Mouse (Mus musculus): ENCODE measurements at regions not wholly inside any gene's neighbourhood (a gene's known extent, or its start where the extent isn't known, plus 50 kb on each side); places are given as distances from the start of the nearest gene placed in this dataset.
"Not testable (repeated sequence)": the region's sequence is repeated elsewhere in the genome, so short reads cannot be mapped to it uniquely, and the experiment has no call there.

DNA sequence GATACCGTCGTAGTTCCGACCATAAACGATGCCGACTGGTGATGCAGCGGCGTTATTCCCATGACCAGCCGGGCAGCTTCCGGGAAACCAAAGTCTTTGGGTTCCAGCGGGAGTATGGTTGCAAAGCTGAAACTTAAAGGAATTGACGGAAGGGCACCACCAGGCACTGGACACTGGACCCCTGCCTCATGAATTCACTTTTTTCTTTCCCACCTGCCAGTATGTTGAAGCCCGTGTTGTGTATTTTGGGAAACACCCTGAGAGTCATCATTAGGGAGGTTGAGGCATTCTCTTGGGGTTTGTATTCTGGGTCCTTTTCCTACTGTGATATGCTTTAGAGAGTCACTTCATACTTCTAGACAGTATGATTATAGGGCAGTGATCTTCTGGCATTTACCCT, 197.9 kb downstream of the Samd9l start:
- peak; percentile 82 for DNase-seq (ENCODE audit: low spot score)

DNA sequence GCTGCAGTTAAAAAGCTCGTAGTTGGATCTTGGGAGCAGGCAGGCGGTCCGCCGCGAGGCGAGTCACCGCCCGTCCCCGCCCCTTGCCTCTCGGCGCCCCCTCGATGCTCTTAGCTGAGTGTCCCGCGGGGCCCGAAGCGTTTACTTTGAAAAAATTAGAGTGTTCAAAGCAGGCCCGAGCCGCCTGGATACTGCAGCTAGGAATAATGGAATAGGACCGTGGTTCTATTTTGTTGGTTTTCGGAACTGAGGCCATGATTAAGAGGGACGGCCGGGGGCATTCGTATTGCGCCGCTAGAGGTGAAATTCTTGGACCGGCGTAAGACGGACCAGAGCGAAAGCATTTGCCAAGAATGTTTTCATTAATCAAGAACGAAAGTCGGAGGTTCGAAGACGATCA, 198.3 kb downstream of the Samd9l start:
- DNase-seq (ENCODE audit: low spot score), result peak; percentile 60

DNA sequence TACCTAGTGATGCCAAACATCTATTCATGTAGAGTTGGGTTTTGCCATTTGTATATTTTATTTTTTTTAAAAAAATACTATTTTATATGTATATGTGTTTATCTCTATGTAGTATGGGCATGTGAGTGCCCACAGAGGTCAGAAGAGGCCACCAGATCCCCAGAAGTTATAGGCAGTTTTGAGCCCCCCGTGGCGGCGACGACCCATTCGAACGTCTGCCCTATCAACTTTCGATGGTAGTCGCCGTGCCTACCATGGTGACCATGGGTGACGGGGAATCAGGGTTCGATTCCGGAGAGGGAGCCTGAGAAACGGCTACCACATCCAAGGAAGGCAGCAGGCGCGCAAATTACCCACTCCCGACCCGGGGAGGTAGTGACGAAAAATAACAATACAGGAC, 198.8 kb downstream of the Samd9l start:
- DNase-seq (ENCODE audit: low spot score), result peak; percentile 89

DNA sequence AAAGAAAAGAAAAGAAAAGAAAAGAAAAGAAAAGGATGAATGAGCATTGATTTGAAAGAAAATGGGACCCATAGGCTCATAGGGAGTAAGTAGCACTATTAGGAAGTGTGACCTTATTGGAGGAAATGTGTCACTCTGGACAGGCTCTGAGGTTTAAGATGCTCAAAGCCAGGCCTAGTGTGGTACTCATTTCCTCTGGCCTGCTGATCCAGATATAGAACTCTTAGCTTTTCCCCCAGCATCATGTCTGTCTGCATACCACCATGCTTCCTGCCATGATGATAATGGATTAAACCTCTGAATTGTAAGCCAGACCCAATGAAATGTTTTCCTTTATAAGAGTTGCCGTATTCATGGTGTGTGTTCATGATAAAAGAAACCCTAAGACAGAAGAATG, 206.9 kb downstream of the Samd9l start:
- DNase-seq (ENCODE audit: low spot score), result not testable (repeated sequence)

DNA sequence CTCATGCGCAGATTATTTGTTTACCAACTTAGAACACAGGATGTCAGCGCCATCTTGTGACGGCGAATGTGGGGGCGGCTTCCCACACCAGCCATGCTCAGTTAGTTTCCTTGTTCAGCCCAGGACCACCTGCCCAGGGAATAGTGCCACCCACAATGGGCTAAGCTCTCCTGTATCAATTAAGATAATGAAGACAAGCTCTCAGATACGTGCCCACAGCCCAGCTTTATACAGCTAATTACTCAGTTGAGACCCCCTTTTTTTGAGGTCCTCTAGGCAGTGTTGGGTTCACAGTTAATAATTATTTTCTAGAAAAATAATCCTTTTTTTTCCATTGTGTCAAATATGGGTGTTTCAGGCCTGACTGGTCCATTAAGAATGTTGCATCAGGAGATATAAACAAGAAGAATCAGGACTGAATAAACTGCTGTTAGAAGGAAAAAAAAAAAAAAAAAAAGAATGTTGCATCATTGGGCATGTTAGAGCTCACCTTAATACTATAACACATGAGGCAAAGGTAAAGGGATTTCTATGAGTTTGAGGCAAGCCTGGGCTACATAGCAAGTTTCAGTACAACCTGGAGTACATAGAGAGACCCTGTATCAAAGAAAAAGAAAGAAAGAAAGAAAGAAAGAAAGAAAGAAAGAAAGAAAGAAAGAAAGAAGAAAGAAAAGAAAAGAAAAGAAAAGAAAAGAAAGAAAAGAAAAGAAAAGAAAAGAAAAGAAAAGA, 207.5 kb downstream of the Samd9l start:
- DNase-seq (ENCODE audit: low spot score), result peak; percentile 5

DNA sequence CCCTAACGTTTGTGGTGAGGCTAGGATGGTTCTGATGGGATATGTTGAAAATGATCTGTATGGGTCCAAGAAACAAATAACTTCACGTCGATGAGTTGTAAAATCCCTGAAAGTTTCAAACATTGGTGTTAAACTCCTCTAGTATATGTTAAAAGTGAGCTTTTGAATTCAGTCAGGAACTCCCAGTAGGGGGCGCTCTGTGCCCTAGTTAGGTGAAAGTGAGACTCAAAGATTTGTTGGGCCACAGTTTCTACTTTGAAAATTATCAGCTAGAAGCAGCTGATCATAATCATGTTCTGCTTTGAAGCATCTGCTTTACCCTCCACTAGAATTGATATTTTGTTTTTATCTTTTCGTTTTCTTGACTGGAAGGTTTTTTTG, 215.6 kb downstream of the Samd9l start:
- DNase-seq (ENCODE audit: low spot score), result peak; percentile 90

DNA sequence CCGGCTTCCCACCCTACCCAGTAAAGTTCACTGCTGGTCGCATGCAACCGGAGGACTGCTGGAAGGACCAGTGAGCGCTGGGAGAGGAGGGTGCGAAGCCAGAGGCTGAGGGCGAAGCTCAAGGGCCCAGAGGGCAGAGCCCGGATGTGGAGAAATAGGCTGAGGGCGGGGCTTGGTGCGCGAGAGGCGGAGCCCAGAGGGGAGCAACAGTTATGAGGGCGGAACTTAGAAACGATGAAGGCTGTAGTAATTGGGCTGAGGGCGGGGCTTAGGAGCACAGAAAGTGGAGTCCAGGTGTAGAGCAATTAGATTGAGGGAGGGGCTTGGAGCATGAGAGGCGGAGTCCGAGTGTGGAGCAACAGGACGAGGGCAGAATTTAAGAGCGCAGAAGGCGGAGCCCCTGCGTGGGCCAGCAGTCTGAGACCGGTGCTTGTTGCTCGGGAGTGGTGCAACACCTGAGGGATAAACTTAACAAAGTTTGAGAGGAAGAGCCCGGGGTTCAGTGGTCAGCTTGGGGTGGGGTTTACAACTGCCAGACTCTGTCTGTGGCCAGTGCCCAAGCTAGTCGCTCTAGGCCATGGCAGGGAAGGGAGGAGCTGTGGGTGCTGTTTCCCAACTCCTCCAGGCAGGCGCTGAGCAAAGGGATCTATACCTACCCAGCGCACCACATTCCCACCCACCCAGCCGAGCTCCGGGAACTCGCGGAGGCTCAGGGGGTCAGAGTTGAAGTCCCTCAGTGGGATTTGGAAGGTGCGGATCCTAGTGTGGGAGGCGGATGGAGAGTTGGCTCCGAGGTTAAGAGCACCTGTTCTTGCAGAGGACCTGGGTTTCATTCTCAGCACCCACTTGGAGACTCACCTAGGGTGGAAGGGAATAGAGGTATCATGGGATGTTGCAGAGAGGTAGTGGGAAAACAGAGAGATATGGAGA, 216.2 kb downstream of the Samd9l start:
- DNase-seq (ENCODE audit: low spot score), result peak; percentile 10

DNA sequence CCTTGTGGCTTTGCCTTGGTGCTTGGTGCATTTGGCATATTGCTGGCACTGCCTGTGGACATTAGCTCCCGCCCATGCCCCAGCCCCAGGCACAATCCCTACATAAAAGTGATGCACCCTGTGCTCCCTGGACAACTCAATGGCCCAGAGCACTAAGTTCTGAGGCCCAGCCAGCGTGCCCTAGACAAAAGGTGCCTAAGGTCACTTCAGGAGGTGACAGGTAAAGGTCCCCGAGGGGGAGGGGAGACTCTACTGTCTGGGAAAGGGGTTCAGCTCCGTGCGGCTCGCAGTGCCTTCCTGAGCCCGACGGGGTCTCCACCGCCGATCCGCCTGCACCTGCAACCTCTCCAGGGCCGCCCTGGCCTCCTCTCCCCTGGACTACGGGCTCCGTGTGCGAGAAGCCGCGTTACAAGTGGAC, 216.9 kb downstream of the Samd9l start:
- not testable (repeated sequence) for DNase-seq (ENCODE audit: low spot score)

DNA sequence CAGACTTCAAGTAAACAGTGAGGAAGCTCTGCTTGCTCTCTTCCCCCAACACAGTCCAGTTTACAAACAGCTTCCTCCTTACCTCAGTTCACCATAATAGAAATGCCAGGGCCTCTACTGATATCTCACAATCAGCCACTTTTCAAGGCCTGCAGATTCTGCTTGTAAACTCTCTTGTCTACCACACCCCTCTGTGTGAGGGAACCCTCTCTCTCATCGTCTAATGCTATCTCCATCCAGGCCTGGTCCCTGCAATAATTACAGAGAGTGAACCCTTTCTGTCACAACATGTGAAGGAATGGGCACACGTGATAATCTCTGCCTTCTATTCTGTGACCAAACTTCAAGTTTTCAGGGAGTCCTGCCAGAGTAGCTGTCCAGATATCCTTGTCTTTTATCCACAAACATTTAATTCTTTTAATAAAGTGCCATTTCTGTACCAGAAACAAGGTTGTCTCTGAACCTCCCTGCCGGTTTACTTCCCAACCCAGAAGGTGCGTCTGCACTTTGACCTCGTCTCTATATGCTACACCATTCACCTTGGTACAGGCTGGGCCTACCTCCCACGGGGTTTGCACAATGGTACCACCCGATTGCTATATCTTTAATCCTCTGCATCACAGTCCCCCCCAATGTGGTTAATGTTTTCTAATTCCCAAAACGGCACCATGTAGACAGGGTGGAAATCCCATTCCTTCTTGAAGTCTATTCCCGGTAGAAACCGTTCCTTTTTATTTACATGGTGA, 219.6 kb downstream of the Samd9l start:
- not testable (repeated sequence) for DNase-seq (ENCODE audit: low spot score)

DNA sequence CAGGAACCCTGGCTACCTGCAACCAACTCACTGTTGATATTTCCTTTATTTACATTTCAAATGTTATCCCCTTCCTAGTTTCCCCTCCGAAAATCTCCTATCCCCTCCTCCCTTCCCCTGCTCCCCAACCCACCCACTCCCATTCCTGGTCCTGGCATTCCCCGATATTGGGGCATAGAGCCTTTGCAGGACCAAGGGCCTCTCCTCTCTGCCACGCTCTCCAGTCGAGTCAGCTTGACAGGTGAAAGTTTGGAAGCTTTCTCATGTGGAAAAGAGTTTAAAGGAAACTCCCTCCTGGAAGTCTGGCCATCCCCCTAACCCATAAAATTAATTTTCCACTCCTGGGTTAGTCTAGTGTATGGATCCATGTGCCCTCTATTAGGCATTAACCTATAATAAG, 229.9 kb downstream of the Samd9l start:
- not testable (repeated sequence) for DNase-seq (ENCODE audit: low spot score)

DNA sequence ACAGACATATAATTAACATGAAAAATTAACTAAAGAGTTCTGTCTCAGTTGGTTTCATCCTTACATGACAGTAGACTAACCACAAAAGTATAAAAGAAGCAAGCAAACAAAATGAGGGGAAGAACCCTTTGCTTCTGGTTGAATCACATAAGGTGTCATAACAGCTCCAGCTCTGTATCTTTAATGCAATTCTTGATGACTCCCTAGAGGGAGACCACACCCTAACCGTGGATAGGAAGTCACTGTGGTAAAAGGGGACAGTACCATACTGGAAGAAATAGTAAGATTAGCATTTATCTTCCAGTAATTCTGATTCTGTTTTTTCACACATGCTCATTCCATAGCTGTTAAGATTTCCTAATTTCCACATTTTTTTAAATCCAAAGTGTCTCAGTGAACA, 233.2 kb downstream of the Samd9l start:
- DNase-seq (ENCODE audit: low spot score), result not testable (repeated sequence)

DNA sequence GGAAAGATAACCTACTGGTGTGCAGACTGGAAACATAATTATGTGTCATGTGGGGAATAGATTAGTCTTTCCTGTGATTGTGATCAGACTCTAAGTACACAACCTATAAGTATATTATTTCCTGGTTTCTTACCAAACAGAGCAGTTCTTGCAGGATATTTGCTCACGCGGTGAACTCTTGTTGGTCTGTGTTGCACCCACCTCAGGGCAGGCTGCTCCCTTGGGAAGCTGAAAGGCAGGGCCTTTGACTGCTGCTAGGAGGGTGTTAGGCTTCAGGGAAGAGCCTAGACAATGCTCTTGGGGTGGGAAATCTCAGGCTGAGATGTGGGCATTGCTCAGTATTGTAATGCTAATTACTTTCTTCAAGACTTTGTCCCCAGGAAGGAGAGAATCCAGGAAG, 247.5 kb downstream of the Samd9l start:
- DNase-seq (ENCODE audit: low spot score), result not testable (repeated sequence)

DNA sequence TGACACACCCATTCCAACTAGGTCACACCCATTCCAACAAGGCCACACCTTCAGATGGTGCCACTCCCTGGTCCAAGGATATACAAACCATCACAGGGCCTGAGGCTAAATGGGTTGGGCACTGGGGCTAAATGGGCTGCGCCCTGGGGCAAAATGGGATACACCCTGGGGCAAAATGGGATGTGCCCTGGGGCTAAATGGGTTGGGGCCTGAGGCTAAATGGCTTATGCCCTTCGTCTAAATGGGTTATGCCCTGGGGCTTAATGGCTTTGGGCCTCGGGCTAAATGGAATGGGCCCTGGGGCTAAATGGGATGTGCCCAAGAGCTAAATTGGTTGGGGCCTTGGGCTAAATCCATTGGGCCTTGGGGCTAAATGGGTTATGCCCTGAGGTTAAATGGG, 261.5 kb downstream of the Samd9l start:
- DNase-seq (ENCODE audit: low spot score), result not testable (repeated sequence)

DNA sequence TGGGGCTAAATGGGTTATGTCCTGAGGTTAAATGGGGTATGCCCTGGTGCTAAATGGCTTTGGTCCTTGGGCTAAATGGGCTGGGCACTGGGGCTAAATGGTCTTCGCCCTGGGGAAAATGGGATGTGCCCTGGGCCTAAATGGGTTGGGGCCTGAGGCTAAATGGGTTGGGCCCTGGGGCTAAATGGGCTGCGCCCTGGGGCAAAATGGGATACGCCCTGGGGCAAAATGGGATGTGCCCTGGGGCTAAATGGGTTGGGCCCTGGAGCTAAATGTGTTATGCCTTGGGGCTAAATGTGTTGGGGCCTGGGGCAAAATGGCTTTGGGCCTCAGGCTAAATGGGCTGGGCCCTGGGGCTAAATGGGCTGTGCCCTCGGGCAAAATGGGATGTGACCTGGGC, 265.6 kb downstream of the Samd9l start:
- DNase-seq (ENCODE audit: low spot score), result not testable (repeated sequence)

DNA sequence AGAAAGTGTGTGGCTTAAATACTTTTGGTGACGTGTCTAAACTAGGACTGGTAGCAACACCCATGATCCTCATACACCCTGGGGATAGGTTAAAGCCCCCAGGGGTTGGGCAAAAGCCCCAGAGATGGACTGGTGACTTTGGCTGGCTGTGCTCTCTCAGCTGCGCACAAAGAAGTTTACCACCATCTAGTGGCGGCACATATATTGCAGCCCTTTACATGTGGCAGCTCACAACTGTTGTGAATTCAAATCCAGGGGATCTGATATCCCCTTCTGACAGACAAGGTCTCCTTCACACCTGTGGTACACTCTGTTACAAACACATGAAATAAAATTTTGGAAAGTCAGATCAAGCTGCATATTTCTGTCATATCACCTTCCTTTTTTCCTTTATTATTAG, 283.1 kb downstream of the Samd9l start:
- not testable (repeated sequence) for DNase-seq (ENCODE audit: low spot score)

Data from adipocyte (in vitro differentiated cells).